In genomic region chr5:24878713-24879112, GRCm38 (mm10) we compare ENCODE assay signal across 26 mouse cellular contexts. TPM values are rescaled to one million over a fixed set of nuclear protein-coding genes. Genes with fewer than 3 reads are reported as not detected.
DNase-seq lines count a peak whose midpoint lies in the region; ATAC-seq lines count a peak whose summit lies in the region.
"Had no signal": no experiment of that assay in that cellular context is flagged by ENCODE, and none has a peak within 500 bp of the region (broad histone marks: within the 10 kb centered on the region; RNA-seq: fewer than 3 reads in every experiment).

No protein-coding gene starts in this region.

- H3K4me3 ChIP-seq in heart, embryonic 14.5 days (ENCODE audit: control insufficient read depth in 1 of 2, insufficient read depth in 1 of 2, low read depth in 1 of 2, low read length in 2 of 2) = no peak overlapping the region
- H3K4me3 ChIP-seq in liver, embryonic 11.5 days (ENCODE audit: low read depth, low read length) = no peak overlapping the region
- H3K4me3 ChIP-seq in intestine, embryonic 16.5 days (ENCODE audit: low read length) = no peak overlapping the region
- H3K4me3 ChIP-seq in stomach, embryonic 14.5 days (ENCODE audit: low read depth, low read length) = no peak overlapping the region
- H3K4me3 ChIP-seq: embryonic facial prominence, embryonic 12.5 days; erythroblast, embryonic 14.5 days; forebrain, embryonic 12.5 days; hindbrain, embryonic 15.5 days; limb, embryonic 13.5 days; midbrain, embryonic 15.5 days; neural tube, embryonic 12.5 days had no signal

- no peak overlapping the region for H3K9ac ChIP-seq in heart, embryonic 14.5 days (ENCODE audit: low read length)
- H3K9ac ChIP-seq in liver, embryonic 11.5 days (ENCODE audit: low read depth, low read length) = no peak overlapping the region
- H3K9ac ChIP-seq in intestine, embryonic 16.5 days (ENCODE audit: low read depth, low read length) = no peak overlapping the region
- H3K9ac ChIP-seq in stomach, embryonic 14.5 days (replicated peaks; ENCODE audit: low read depth, low read length) = no peak overlapping the region
- H3K9ac ChIP-seq: embryonic facial prominence, embryonic 12.5 days; forebrain, embryonic 12.5 days; hindbrain, embryonic 15.5 days; limb, embryonic 13.5 days; midbrain, embryonic 15.5 days; neural tube, embryonic 12.5 days had no signal

- H3K4me2 ChIP-seq in heart, embryonic 14.5 days (ENCODE audit: low read length) = no peak overlapping the region; the same call in 1 of the 2 replicates
- peak overlapping the region; percentile 19; the same call in 1 of the 2 replicates for H3K4me2 ChIP-seq in liver, embryonic 11.5 days
- H3K4me2 ChIP-seq in intestine, embryonic 16.5 days (ENCODE audit: low read depth, low read length) = no peak overlapping the region
- H3K4me2 ChIP-seq in stomach, embryonic 14.5 days (replicated peaks; ENCODE audit: low read depth, low read length) = no peak overlapping the region
- H3K4me2 ChIP-seq: embryonic facial prominence, embryonic 12.5 days; forebrain, embryonic 12.5 days; hindbrain, embryonic 15.5 days; limb, embryonic 13.5 days; midbrain, embryonic 15.5 days; neural tube, embryonic 12.5 days had no signal

- DNase-seq in heart, adult 9 months (ENCODE audit: low spot score in 2 of 2) = no peak
- DNase-seq in liver, embryonic 11.5 days (ENCODE audit: low spot score) = no peak
- DNase-seq in liver = no peak
- DNase-seq in ovary, postnatal 36 days (ENCODE audit: low spot score) = no peak
- DNase-seq: adrenal gland, adult 8-10 months; cerebellum, adult 18-20 months; cerebellum, postnatal 14 days; gastrocnemius, postnatal 25 days; kidney, adult 2 months; layer of hippocampus, adult 9-11 months; lung, postnatal 36 days; retina, postnatal 1 day; right cerebral cortex, postnatal 25 days; thymus, adult 18-20 months; thymus, postnatal 4 days had no signal

- peaks cover 75% of the 10 kb centered on the region for H3K36me3 ChIP-seq in heart, embryonic 14.5 days (ENCODE audit: control insufficient read depth, insufficient read depth, low read length)
- no peaks in the 10 kb centered on the region for H3K36me3 ChIP-seq in liver, embryonic 11.5 days (ENCODE audit: control insufficient read depth, insufficient read depth, low read length)
- peaks cover 6% of the 10 kb centered on the region for H3K36me3 ChIP-seq in intestine, embryonic 16.5 days (ENCODE audit: control insufficient read depth, insufficient read depth, low read length)
- H3K36me3 ChIP-seq in stomach, embryonic 14.5 days (ENCODE audit: control insufficient read depth, insufficient read depth, low read length) = peaks cover 4% of the 10 kb centered on the region; the same call in 1 of the 2 replicates

- peaks cover 6% of the 10 kb centered on the region; the same call in 1 of the 2 replicates for H3K9me3 ChIP-seq in heart, embryonic 14.5 days (ENCODE audit: control insufficient read depth, low read length)
- no peaks in the 10 kb centered on the region for H3K9me3 ChIP-seq in liver, embryonic 11.5 days (ENCODE audit: control insufficient read depth, low read length)
- H3K9me3 ChIP-seq in intestine, embryonic 16.5 days (ENCODE audit: control insufficient read depth, low read length) = no peaks in the 10 kb centered on the region
- H3K9me3 ChIP-seq in stomach, embryonic 14.5 days (ENCODE audit: control insufficient read depth, low read depth, low read length) = no peaks in the 10 kb centered on the region
- H3K9me3 ChIP-seq: embryonic facial prominence, embryonic 12.5 days; forebrain, embryonic 12.5 days; hindbrain, embryonic 15.5 days; limb, embryonic 13.5 days; midbrain, embryonic 15.5 days; neural tube, embryonic 12.5 days had no signal

- peak overlapping the region; percentile 70 to 75; a peak in 3 of 4 replicates for H3K27ac ChIP-seq in heart, embryonic 14.5 days (replicated peaks in 1 of 2; ENCODE audit: control insufficient read depth in 1 of 2, insufficient read depth in 1 of 2, low read depth in 2 of 2, low read length in 2 of 2)
- no peak overlapping the region for H3K27ac ChIP-seq in liver, embryonic 11.5 days (ENCODE audit: low read depth, low read length)
- H3K27ac ChIP-seq in intestine, embryonic 16.5 days (ENCODE audit: low read length) = no peak overlapping the region
- H3K27ac ChIP-seq in stomach, embryonic 14.5 days (ENCODE audit: low read length) = peak overlapping the region; percentile 44; the same call in 1 of the 2 replicates
- H3K27ac ChIP-seq: embryonic facial prominence, embryonic 12.5 days; forebrain, embryonic 12.5 days; hindbrain, embryonic 15.5 days; kidney, postnatal 0 days; limb, embryonic 13.5 days; midbrain, embryonic 15.5 days; neural tube, embryonic 12.5 days had no signal

- ATAC-seq in heart, embryonic 14.5 days (ENCODE audit: insufficient number of reproducible peaks, insufficient read depth, low FRiP score, low read depth) = no peak
- ATAC-seq in liver, embryonic 11.5 days (replicated peaks; ENCODE audit: low FRiP score) = no peak
- peak; percentile 33; the same call in 1 of the 2 replicates for ATAC-seq in intestine, embryonic 16.5 days
- ATAC-seq in stomach, embryonic 14.5 days (ENCODE audit: insufficient number of reproducible peaks, insufficient read depth, low FRiP score, low read depth) = no peak; the same call in 1 of the 2 replicates
- ATAC-seq: midbrain, embryonic 15.5 days had no signal

- 51% methylated on average over 4 of the region's 4 CpGs for WGBS in heart, embryonic 14.5 days
- WGBS in liver, embryonic 11.5 days = 52% methylated on average over 4 of the region's 4 CpGs
- 64% methylated on average over 4 of the region's 4 CpGs for WGBS in intestine, embryonic 16.5 days
- WGBS in stomach, embryonic 14.5 days = 45% methylated on average over 4 of the region's 4 CpGs

- no peaks in the 10 kb centered on the region for H3K27me3 ChIP-seq in heart, embryonic 14.5 days (ENCODE audit: control insufficient read depth, insufficient read depth, low read length)
- no peaks in the 10 kb centered on the region for H3K27me3 ChIP-seq in liver, embryonic 11.5 days (replicated peaks; ENCODE audit: control insufficient read depth, insufficient read depth, low read length)
- H3K27me3 ChIP-seq in intestine, embryonic 16.5 days (replicated peaks; ENCODE audit: control insufficient read depth, insufficient read depth, low read length) = no peaks in the 10 kb centered on the region
- no peaks in the 10 kb centered on the region for H3K27me3 ChIP-seq in stomach, embryonic 14.5 days (ENCODE audit: control insufficient read depth, insufficient read depth, low read length)
- H3K27me3 ChIP-seq: embryonic facial prominence, embryonic 12.5 days; forebrain, embryonic 12.5 days; hindbrain, embryonic 15.5 days; limb, embryonic 13.5 days; midbrain, embryonic 15.5 days; neural tube, embryonic 12.5 days had no signal

- peaks cover 8 to 12% of the 10 kb centered on the region in 2 experiments for H3K4me1 ChIP-seq in heart, embryonic 14.5 days (ENCODE audit: control insufficient read depth in 2 of 2, insufficient read depth in 2 of 2, low read length in 2 of 2)
- H3K4me1 ChIP-seq in liver, embryonic 11.5 days (replicated peaks; ENCODE audit: control insufficient read depth, insufficient read depth, low read length) = peaks cover 15% of the 10 kb centered on the region
- 0 out of 2 replicates have a peak, but pooled peaks cover 5% of the 10 kb centered on the region for H3K4me1 ChIP-seq in intestine, embryonic 16.5 days (ENCODE audit: control insufficient read depth, insufficient read depth, low read length)
- H3K4me1 ChIP-seq in stomach, embryonic 14.5 days (ENCODE audit: control insufficient read depth, insufficient read depth, low read length) = no peaks in the 10 kb centered on the region
- H3K4me1 ChIP-seq: forebrain, embryonic 12.5 days; hindbrain, embryonic 15.5 days; limb, embryonic 13.5 days; midbrain, embryonic 15.5 days; neural tube, embryonic 12.5 days had no signal

RNA-seq across cellular contexts. Expression of gene Rheb, which starts 36.3 kb away (rescaled TPM):
- polyA plus RNA-seq in heart, embryonic 14.5 days (2014; fragmentation: Nextera tagmentation; extraction: Ambion mirVana) = 274 and 275 TPM in 2 replicates
- 168 and 169 TPM in 2 replicates for polyA plus RNA-seq in liver, embryonic 11.5 days (2014; fragmentation: Nextera tagmentation; extraction: Ambion mirVana)
- 188 and 199 TPM in 2 replicates for polyA plus RNA-seq in intestine, embryonic 16.5 days (2015; fragmentation: Nextera tagmentation; extraction: Ambion mirVana)
- polyA plus RNA-seq in stomach, embryonic 14.5 days (2014; fragmentation: Nextera tagmentation; extraction: Ambion mirVana) = 226 and 237 TPM in 2 replicates

Comparison
In these comparisons a context has a peak if more than half of its experiments do, and no peak if none do; other contexts are left out.
1. H3K27ac ChIP-seq: peak in heart, embryonic 14.5 days (2 of 2) and stomach, embryonic 14.5 days (single experiment); none in liver, embryonic 11.5 days (single experiment) and intestine, embryonic 16.5 days (single experiment).